Mouse (Mus musculus): ENCODE data around the gene Tssk1.

Tssk1 gene

DNA sequence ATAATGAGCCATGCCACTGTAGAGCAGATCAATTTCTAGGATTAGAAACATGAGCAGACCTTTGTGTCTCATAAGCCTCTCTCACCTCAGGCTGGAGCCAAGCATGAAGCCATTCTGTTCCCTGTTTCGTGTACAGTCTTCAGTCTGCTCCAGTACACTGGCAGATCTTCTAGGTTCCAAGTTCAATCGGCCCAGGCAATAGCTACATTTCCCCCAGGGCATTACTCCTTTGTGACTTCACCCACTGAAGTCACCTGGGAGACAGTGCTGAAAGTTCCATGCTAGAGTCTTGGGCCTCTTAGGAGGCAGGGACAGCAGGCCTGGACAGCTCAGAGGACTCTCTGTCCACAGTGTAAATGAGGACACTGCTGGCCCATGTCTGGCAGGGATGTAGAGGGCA is at the start of gene Tssk1:
TSS of gene Tssk1 (plus strand) at position 301 of the 400 bp plus-strand sequence.
- DNase-seq (ENCODE audit: low spot score): no peak

DNA sequence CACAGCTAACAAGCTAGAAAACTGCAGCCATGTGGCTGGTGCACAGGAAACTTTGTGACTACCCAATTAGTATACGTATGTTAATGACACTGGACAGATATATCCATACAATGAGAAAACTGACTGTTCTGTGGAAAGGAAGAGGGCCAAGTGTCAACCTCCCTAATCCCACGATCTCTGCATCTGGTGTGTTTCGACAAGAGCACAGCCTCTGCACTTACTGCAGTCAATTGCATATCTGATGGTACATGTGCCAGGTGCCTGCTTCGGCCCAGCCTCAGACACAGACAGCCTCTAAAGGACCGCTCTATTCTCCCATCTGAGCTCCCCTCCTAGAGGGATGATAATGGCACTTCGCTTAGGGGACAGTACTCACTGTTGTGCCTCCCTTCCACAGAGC is 45.6 kb upstream of the Tssk1 start:
- DNase-seq (ENCODE audit: low spot score): no peak

GRCm38 (mm10) chr16:17848928-17849327 is 45.1 kb upstream of the Tssk1 start:
- DNase-seq (ENCODE audit: low spot score): peak; percentile 78

GRCm38 (mm10) chr16:17849486-17849885 is 44.5 kb upstream of the Tssk1 start:
- no peak for DNase-seq (ENCODE audit: low spot score)

DNA sequence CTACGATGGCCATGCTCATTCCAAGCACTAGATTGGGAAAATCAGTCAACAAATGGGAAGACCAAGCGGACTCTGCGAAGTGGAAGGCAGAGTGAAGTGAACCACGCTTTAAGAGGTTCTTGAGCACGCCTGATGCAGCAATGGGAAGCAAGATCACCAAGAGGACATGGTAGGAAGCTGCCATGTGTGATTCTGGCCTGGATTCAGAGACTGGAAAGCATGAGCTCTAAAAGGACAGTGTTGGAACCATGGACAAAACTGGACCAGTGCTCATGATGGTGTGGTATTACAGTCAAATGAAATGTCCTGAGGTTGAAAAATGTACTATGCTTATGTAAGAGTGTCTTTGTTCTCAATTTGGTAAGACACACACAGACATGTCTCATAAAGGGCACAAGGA is 42.7 kb upstream of the Tssk1 start:
- no peak for DNase-seq (ENCODE audit: low spot score)

GRCm38 (mm10) chr16:17851860-17852259 is 42.2 kb upstream of the Tssk1 start:
- DNase-seq (ENCODE audit: low spot score): no peak

GRCm38 (mm10) chr16:17853263-17853662 is 40.8 kb upstream of the Tssk1 start:
- DNase-seq (ENCODE audit: low spot score): no peak

- no peak for DNase-seq (ENCODE audit: low spot score)
Measured at GRCm38 (mm10) chr16:17857157-17857556, 36.9 kb upstream of the Tssk1 start.

- no peak for DNase-seq (ENCODE audit: low spot score)
Measured at GRCm38 (mm10) chr16:17858592-17858991, 35.4 kb upstream of the Tssk1 start.

GRCm38 (mm10) chr16:17865293-17865692 is 28.7 kb upstream of the Tssk1 start:
- DNase-seq (ENCODE audit: low spot score): no peak

- DNase-seq (ENCODE audit: low spot score): no peak
Measured at GRCm38 (mm10) chr16:17865770-17866169, 28.3 kb upstream of the Tssk1 start.

GRCm38 (mm10) chr16:17871248-17871647 is 22.8 kb upstream of the Tssk1 start:
- no peak for DNase-seq (ENCODE audit: low spot score)

- DNase-seq (ENCODE audit: low spot score): no peak
Measured at GRCm38 (mm10) chr16:17872995-17873394, 21.0 kb upstream of the Tssk1 start.

DNA sequence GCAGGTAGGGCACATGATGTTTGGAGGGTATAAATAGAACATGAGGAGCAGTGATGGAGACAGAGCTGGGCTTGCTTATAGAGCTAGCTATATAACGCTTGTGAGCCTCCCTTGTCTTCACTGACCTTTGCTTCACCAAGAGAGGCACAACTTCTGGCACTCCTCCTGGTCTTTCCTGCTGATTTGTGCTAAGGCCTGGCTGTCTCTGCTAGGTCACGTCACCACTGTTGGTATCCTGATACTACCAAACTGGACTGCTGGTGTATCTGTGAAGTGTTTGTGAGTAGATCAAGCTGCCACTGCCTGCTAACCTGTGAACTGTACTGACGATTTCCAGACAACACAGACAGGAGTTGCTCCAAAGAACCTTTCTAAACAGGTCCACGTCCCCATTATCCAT is 18.8 kb upstream of the Tssk1 start:
- no peak for DNase-seq (ENCODE audit: low spot score)

DNA sequence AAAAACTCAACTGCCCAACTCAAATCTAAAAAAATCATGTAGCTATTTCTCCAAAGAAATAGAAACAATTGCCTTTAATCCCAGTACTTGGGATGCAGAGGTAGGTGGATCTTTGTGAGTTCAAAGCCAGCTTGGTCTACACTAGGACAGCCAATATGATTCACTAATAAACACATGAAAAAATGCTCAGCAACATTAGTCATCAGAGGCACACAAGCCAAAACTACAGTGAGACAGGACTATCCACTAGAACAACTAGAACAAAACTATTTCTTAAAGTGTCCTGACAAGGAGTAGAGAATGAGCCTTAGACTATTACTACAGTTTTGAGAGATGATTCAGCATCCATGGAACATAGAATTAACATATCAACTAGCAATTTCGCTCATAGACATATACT is 17.9 kb upstream of the Tssk1 start:
- DNase-seq (ENCODE audit: low spot score): no peak

DNA sequence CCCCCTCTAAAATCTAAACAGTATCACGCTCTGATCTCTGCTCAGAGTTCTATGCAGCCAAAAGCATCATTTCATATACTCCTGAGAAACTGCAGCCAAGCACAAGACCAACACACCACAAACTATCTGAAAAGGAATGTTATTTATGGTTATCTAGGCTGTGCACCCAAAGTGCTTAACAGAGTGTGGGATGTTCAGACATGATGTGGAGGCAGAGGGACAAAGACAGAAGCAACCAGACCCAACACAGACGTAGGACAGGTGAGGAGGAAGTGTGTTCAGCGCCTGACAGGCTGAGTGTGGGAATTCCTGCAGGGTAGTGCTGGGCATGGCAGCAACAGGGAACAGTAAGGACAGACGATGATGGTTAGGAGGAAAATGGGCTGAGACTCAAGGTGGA is 14.5 kb upstream of the Tssk1 start:
- no peak for DNase-seq (ENCODE audit: low spot score)

DNA sequence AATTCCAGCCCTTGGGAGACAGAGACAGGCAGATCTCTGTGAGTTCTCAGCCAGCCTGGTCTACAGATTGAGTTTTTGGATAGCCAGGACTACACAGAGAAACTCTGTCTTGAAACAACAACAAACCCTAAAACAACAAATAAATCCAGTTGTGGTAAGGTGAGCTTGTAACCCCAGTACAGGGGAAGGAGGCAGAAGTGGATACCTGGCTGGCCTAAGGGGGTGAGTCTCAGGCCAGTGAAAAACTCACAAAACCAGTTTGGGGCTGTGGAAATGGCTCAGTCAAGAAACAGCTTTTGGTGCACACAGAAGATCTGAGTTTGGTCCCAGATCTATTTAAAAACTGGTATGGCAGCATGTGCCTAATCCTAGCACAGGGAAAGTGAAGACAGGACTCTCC is 11.8 kb upstream of the Tssk1 start:
- DNase-seq (ENCODE audit: low spot score): no peak

DNA sequence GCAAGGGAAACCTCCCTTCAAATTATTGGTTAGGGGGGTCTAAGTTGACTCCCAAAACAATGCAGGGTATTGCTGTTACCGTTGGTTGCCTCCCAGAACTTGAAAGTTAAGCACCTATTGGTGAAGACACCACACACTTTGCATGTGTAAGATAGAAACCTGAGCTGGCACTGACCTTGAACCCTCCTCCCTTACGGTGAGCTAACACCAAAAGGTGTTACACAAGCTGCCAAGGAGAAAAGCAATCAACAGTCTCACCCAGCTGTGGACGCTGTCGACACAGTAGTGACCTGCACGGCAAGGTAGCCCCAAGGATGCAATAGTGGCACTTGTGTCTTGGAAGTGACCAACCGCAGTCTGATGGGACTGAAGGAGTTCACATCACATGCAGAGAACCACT is 9.9 kb upstream of the Tssk1 start:
- no peak for DNase-seq (ENCODE audit: low spot score)

DNA sequence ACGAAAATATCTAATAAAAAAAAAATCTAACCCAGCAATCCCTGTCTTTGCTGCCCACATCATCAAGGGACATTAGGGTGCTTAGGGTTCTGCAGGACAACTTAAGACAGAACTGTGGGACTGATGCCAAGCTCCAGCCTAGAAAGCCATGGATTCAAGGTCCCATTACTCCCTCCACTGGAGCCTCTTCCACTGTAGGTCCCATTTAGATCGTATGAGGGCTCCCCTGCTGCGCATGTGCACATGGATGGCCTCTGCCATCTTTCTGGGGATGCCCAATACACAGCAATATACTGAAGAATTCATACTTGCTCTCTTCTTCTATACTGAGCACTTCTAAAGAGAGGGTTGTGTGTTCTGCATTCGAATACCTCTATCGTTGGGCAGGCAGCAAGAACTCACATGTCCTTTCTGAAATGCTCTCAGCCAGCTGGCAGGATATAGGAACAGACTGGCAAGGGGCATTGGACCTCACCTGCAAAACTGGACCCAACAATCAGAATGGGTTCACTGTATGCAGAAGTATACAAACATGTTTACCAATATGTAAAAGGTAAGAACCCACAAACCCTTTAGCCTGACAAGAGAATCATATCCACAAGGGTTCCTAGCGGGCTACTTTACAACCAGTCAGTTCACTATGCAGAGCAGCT is 4.2 kb upstream of the Tssk1 start:
- no peak for DNase-seq (ENCODE audit: low spot score)

DNA sequence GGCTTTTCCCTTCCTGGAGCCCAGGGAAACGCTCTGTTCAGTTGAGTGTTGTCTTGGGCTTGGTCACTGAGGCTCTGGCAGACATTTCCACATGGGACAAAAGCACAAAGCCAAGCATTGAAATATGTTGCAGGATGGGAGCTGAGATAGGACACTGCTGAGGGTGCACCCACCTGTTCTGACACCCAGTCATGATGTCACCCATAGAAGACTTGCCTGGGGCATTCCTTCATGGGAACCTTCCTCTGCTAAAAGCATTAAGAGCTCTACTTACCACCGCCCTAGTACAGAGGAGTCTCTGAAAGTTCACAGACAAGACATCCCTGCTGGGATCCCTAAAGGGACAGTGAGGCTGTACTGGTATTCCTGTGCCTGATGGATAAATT is 3.7 kb upstream of the Tssk1 start:
- no peak for DNase-seq (ENCODE audit: low spot score)

GRCm38 (mm10) chr16:17890917-17891566 is 3.0 kb upstream of the Tssk1 start:
- peak; percentile 55 for DNase-seq (ENCODE audit: low spot score)

GRCm38 (mm10) chr16:17891567-17891959 is 2.5 kb upstream of the Tssk1 start, which contains the start of gene Gm20518:
Gene Gm20518, minus strand, starts transcription at chr16:17891671.
- peak; percentile 99 for DNase-seq (ENCODE audit: low spot score)

- DNase-seq (ENCODE audit: low spot score): no peak
Measured at GRCm38 (mm10) chr16:17892606-17893005, 1.4 kb upstream of the Tssk1 start.

GRCm38 (mm10) chr16:17896091-17896490 is 2.1 kb downstream of the Tssk1 start:
- no peak for DNase-seq (ENCODE audit: low spot score)
